Mouse (Mus musculus) embryonic facial prominence, embryonic 12.5 days (tissue): ENCODE data around the gene Ak2. TPM values are rescaled to one million over a fixed set of nuclear protein-coding genes. Genes with fewer than 3 reads are reported as not detected.

ENCODE experiments used
- ATAC-seq: fragments of 200-750 bp; cut with Nextera tagmentation; 2 replicates; pipeline ENCODE4 v1.8.0; 2017; ENCODE audit not compliant: insufficient number of reproducible peaks, insufficient read depth, low FRiP score, low TSS enrichment
- H3K27ac ChIP-seq: fragments of 300-500 bp; sonication (generic); 2 replicates; pipeline ENCODE4 v1.5.1; 2016; ENCODE audit warnings: mild to moderate bottlenecking
- H3K27me3 ChIP-seq: fragments of 300-500 bp; sonication (generic); 2 replicates; pipeline ENCODE4 v1.6.1; 2016; ENCODE audit warnings: mild to moderate bottlenecking, moderate library complexity
- H3K36me3 ChIP-seq: fragments of 300-500 bp; sonication (generic); 2 replicates; pipeline ENCODE4 v1.6.1; 2016; ENCODE audit warnings: mild to moderate bottlenecking
- H3K4me1 ChIP-seq: fragments of 300-500 bp; sonication (generic); 2 replicates; pipeline ENCODE4 v1.6.1; 2016
- H3K4me2 ChIP-seq: fragments of 300-500 bp; sonication (generic); replicated peaks from 2 replicates; pipeline ENCODE4 v1.6.1; 2016; ENCODE audit warnings: mild to moderate bottlenecking, moderate library complexity
- H3K4me3 ChIP-seq: fragments of 300-500 bp; sonication (generic); 2 replicates; pipeline ENCODE4 v1.5.1; 2016; ENCODE audit warnings: mild to moderate bottlenecking
- H3K9ac ChIP-seq: fragments of 300-500 bp; sonication (generic); 2 replicates; pipeline ENCODE4 v1.6.1; 2016; ENCODE audit warnings: mild to moderate bottlenecking, moderate library complexity
- H3K9me3 ChIP-seq: fragments of 300-500 bp; sonication (generic); 2 replicates; pipeline ENCODE4 v1.6.1; 2016; ENCODE audit warnings: mild to moderate bottlenecking, moderate library complexity
- WGBS: fragments of 180-500 bp; shearing (Covaris S2); methylation state at CpG from one replicate; pipeline ENCODE4 v1.1.7; 2016; 5-methylcytosine and 5-hydroxymethylcytosine counted together
- polyA plus RNA-seq: library from polyadenylated mRNA; unstranded; fragments of >200 nt; fragmentation: Nextera tagmentation; extraction: Ambion mirVana; gene quantifications from 2 replicates; pipeline ENCODE4 v1.2.1, GENCODE M21; 2016

The Ak2 gene
- polyA plus RNA-seq, 1 experiment from 2014 or later = 184 TPM

GRCm38 (mm10) chr4:128977217-128977616 lies 14.5 kb upstream of the Ak2 start:
- ATAC-seq = no peak
- Histone ChIP-seq H3K27me3 (no peaks in the 10 kb centered on the region), H3K36me3 (no peaks in the 10 kb centered on the region), H3K9ac (no peak overlapping the region), H3K9me3 (no peaks in the 10 kb centered on the region), H3K4me3 (no peak overlapping the region), H3K27ac (no peak overlapping the region), H3K4me1 (no peaks in the 10 kb centered on the region), H3K4me2 (no peak overlapping the region)
- WGBS = 71% methylated on average over 3 of the region's 3 CpGs

GRCm38 (mm10) chr4:128978634-128979033 lies 13.1 kb upstream of the Ak2 start:
- Histone ChIP-seq H3K4me3 (no peak overlapping the region), H3K9ac (no peak overlapping the region), H3K36me3 (no peaks in the 10 kb centered on the region), H3K27ac (no peak overlapping the region), H3K4me1 (no peaks in the 10 kb centered on the region), H3K4me2 (no peak overlapping the region), H3K27me3 (no peaks in the 10 kb centered on the region), H3K9me3 (peaks cover 3% of the 10 kb centered on the region; the same call in 1 of the 2 replicates)
- no peak for ATAC-seq
- 28% methylated on average over 1 of the region's 1 CpGs for WGBS

DNA sequence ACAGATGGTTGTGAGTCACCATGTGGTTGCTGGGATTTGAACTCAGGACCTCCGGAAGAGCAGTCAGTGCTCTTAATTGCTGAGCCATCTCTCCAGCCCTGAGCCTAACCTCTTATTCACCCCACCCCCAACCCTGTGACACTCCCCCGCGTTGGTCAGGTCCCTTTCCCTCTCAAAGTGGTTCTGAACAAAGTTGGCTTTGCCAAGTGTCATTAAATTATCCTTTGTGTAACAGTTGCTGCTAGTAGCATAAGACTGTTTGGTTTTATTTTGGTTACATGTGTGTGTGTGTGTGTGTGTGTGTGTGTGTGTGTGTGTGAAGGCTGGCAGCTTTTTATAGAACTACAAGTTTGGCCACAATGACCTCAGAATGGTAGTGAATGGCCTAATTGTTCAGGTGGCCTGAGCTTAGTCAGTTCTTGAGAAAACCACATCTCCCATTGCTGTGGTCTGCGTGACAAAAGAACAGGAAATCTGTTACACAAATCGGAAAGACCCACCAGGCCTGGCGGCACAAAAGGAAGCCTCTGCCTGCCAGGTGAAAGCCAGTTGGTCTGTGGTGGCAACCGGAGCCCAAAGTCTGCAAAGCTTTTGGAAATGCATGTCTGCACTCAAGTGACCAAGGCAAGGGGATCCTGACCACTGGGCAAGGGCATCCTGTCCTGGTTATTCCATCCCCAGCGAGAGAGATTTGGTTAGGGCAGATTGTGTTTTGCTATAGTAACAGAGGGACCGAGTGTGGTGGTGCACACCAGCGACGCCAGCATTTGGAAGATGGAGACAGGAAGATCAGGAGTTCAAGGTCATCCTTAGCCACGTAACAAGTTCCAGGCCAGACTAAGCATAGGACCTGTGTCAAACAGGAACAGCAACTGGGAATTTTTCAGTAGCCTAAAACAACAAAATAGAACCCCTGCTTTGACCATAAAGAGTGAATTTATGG lies 10.6 kb upstream of the Ak2 start:
- WGBS = 72% methylated on average over 12 of the region's 12 CpGs
- no peak overlapping the region for H3K4me2 ChIP-seq
- peaks cover 3% of the 10 kb centered on the region; the same call in 1 of the 2 replicates for H3K9me3 ChIP-seq
- H3K4me1 ChIP-seq = no peaks in the 10 kb centered on the region
- no peaks in the 10 kb centered on the region for H3K36me3 ChIP-seq
- no peak overlapping the region for H3K27ac ChIP-seq
- H3K27me3 ChIP-seq = no peaks in the 10 kb centered on the region
- no peak overlapping the region for H3K9ac ChIP-seq
- no peak for ATAC-seq
- no peak overlapping the region for H3K4me3 ChIP-seq

DNA sequence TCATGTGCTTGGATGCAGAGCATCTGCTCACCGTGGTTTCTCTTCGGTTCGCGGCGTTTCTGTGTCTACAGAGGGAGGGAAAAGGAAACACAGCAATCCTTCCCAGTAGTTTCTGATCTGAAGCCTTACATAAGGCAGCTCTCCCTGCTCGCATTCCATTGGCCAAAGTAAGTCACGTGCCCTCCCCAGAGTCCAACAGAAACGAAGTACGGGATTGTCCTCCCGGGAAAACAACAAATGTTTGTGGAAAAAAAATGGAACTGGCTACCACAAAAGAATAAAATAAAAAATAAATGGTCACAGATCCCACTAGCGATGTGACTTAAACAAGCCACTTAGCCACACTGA lies 10.0 kb upstream of the Ak2 start:
- H3K4me2 ChIP-seq = no peak overlapping the region
- H3K9me3 ChIP-seq = peaks cover 3% of the 10 kb centered on the region; the same call in 1 of the 2 replicates
- 73% methylated on average over 11 of the region's 11 CpGs for WGBS
- H3K27me3 ChIP-seq = no peaks in the 10 kb centered on the region
- no peak overlapping the region for H3K4me3 ChIP-seq
- H3K36me3 ChIP-seq = no peaks in the 10 kb centered on the region
- no peak overlapping the region for H3K27ac ChIP-seq
- no peaks in the 10 kb centered on the region for H3K4me1 ChIP-seq
- no peak overlapping the region for H3K9ac ChIP-seq
- ATAC-seq = no peak

- ATAC-seq = no peak
- Histone ChIP-seq H3K4me2 (no peak overlapping the region), H3K4me3 (no peak overlapping the region), H3K27me3 (no peaks in the 10 kb centered on the region), H3K27ac (no peak overlapping the region), H3K4me1 (no peaks in the 10 kb centered on the region), H3K9me3 (peaks cover 3% of the 10 kb centered on the region; the same call in 1 of the 2 replicates), H3K9ac (no peak overlapping the region), H3K36me3 (no peaks in the 10 kb centered on the region)
- WGBS = 72% methylated on average over 2 of the region's 2 CpGs
These were observed 8.6 kb upstream of the Ak2 start for GRCm38 (mm10) chr4:128983151-128983550.

- no peak for ATAC-seq
- 47% methylated on average over 2 of the region's 2 CpGs for WGBS
These were observed 8.1 kb upstream of the Ak2 start for GRCm38 (mm10) chr4:128983656-128984055.

GRCm38 (mm10) chr4:128984600-128984999 lies 7.2 kb upstream of the Ak2 start:
- Histone ChIP-seq H3K4me2 (no peak overlapping the region), H3K9me3 (peaks cover 3% of the 10 kb centered on the region; the same call in 1 of the 2 replicates), H3K4me3 (no peak overlapping the region), H3K36me3 (no peaks in the 10 kb centered on the region), H3K27me3 (no peaks in the 10 kb centered on the region), H3K4me1 (no peaks in the 10 kb centered on the region), H3K27ac (no peak overlapping the region), H3K9ac (no peak overlapping the region)
- 67% methylated on average over 3 of the region's 3 CpGs for WGBS
- no peak for ATAC-seq

More at GRCm38 (mm10) chr4:128983656-128984055, 8.1 kb upstream of the Ak2 start:
- H3K4me2 ChIP-seq = no peak overlapping the region
- H3K4me1 ChIP-seq = no peaks in the 10 kb centered on the region
- H3K4me3 ChIP-seq = no peak overlapping the region
- H3K9ac ChIP-seq = no peak overlapping the region
- peaks cover 3% of the 10 kb centered on the region; the same call in 1 of the 2 replicates for H3K9me3 ChIP-seq
- H3K36me3 ChIP-seq = no peaks in the 10 kb centered on the region
- no peaks in the 10 kb centered on the region for H3K27me3 ChIP-seq
- H3K27ac ChIP-seq = no peak overlapping the region

DNA sequence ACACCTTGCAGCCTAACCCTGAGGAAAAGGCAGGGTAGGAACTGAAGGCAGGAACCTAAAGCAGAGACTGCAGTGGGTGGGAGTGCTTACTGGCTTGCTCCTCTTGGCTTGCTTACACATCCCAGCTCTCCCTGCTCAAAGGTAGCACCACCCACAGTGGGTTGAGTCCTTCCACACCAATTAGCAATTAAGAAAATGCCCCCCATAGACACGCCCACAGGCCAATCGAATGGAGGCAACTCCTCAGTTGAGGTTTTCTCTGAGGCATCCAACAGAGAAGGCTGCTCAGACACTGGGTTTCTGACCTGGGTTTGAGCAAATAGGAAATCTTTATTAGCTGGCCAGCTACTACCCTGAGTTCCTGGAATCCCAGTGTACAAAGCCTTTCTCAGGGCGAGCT lies 2.8 kb upstream of the Ak2 start:
- ATAC-seq = no peak
- Histone ChIP-seq H3K4me2 (no peak overlapping the region), H3K4me3 (no peak overlapping the region), H3K9ac (no peak overlapping the region), H3K9me3 (no peaks in the 10 kb centered on the region), H3K27me3 (no peaks in the 10 kb centered on the region), H3K4me1 (peaks cover under 1% of the 10 kb centered on the region), H3K27ac (no peak overlapping the region), H3K36me3 (no peaks in the 10 kb centered on the region)
- WGBS = 56% methylated on average over 3 of the region's 3 CpGs

- H3K27me3 ChIP-seq = no peaks in the 10 kb centered on the region
- no peak for ATAC-seq
- no peak overlapping the region for H3K4me3 ChIP-seq
- H3K9ac ChIP-seq = no peak overlapping the region
- H3K4me1 ChIP-seq = peaks cover 9% of the 10 kb centered on the region
- H3K27ac ChIP-seq = no peak overlapping the region
- no peaks in the 10 kb centered on the region for H3K36me3 ChIP-seq
- H3K9me3 ChIP-seq = no peaks in the 10 kb centered on the region
- no peak overlapping the region for H3K4me2 ChIP-seq
- 63% methylated on average over 11 of the region's 11 CpGs for WGBS
These were observed 2.1 kb upstream of the Ak2 start for GRCm38 (mm10) chr4:128989678-128990077.

GRCm38 (mm10) chr4:128992176-128992575 lies 418 bp downstream of the Ak2 start:
- H3K9ac ChIP-seq = no peak overlapping the region
- ATAC-seq = no peak
- no peaks in the 10 kb centered on the region for H3K9me3 ChIP-seq
- H3K4me2 ChIP-seq = no peak overlapping the region
- peaks cover 6% of the 10 kb centered on the region; the same call in 1 of the 2 replicates for H3K36me3 ChIP-seq
- WGBS = 85% methylated on average over 3 of the region's 3 CpGs
- H3K27me3 ChIP-seq = no peaks in the 10 kb centered on the region
- no peak overlapping the region for H3K27ac ChIP-seq
- peaks cover 11% of the 10 kb centered on the region for H3K4me1 ChIP-seq
- H3K4me3 ChIP-seq = no peak overlapping the region

GRCm38 (mm10) chr4:128993025-128993662 lies 1.4 kb downstream of the Ak2 start:
- Histone ChIP-seq H3K9me3 (no peaks in the 10 kb centered on the region), H3K36me3 (peaks cover 6% of the 10 kb centered on the region; the same call in 1 of the 2 replicates)

GRCm38 (mm10) chr4:128993675-128994074 lies 1.9 kb downstream of the Ak2 start:
- H3K4me3 ChIP-seq = peak overlapping the region; percentile 90
- H3K4me1 ChIP-seq = peaks cover 11% of the 10 kb centered on the region
- 2% methylated on average over 12 of the region's 12 CpGs for whole genome bisulfite sequencing
- no peaks in the 10 kb centered on the region for H3K9me3 ChIP-seq
- ATAC-seq = no peak
- H3K9ac ChIP-seq = peak overlapping the region; percentile 87
- peak overlapping the region; percentile 92 for H3K4me2 ChIP-seq
- H3K36me3 ChIP-seq = peaks cover 6% of the 10 kb centered on the region; the same call in 1 of the 2 replicates
- H3K27me3 ChIP-seq = no peaks in the 10 kb centered on the region
- H3K27ac ChIP-seq = peak overlapping the region; percentile 75

More at GRCm38 (mm10) chr4:128993025-128993662, 1.4 kb downstream of the Ak2 start:
- peak overlapping the region; percentile 92 for H3K4me2 ChIP-seq
- no peaks in the 10 kb centered on the region for H3K27me3 ChIP-seq
- WGBS = under 1% methylated on average over 49 of the region's 49 CpGs
- H3K9ac ChIP-seq = peak overlapping the region; percentile 87
- peak; percentile 100 for ATAC-seq
- H3K4me1 ChIP-seq = peaks cover 11% of the 10 kb centered on the region
- H3K27ac ChIP-seq = peak overlapping the region; percentile 75
- peak overlapping the region; percentile 90 for H3K4me3 ChIP-seq
